Mouse (Mus musculus) left cerebral cortex, adult 2 months (tissue): Measurements from ENCODE around the gene Rnf7. TPM values are rescaled to one million over a fixed set of nuclear protein-coding genes. Genes with fewer than 3 reads are reported as not detected.

Source experiments
- DNase-seq, 2 experiments: peaks; one replicate each; pipeline ENCODE4 v3.0.0; 2021 to 2022; ENCODE audit warnings: low spot score in 2 of 2, mixed read lengths in 1 of 2; ENCODE audit errors: extremely low spot score in 1 of 2
- H3K27ac ChIP-seq: fragments of 200-600 bp; 2 replicates; pipeline ENCODE4 v1.8.1; 2022
- H3K4me3 ChIP-seq: fragments of 200-600 bp; 2 replicates; pipeline ENCODE4 v1.8.1; 2022
- CTCF ChIP-seq: fragments of 200-600 bp; IDR thresholded peaks from 2 replicates; pipeline ENCODE4 v1.8.1; 2022; ENCODE audit warnings: antibody characterized with exemption, mild to moderate bottlenecking, moderate library complexity
- intact Hi-C: fragments of 180-260 bp; cut with DNase I; formaldehyde crosslinking; loops from one replicate; pipeline ENCODE4 v1.15.1; 2025
- total RNA-seq, 2 experiments: library from RNA; stranded (reverse); gene quantifications; 2 replicates each; pipeline ENCODE4 v1.2.3; 2021

Gene Rnf7
- total RNA-seq, 2 experiments from 2014 or later: 59.5 to 67.7 TPM

DNA sequence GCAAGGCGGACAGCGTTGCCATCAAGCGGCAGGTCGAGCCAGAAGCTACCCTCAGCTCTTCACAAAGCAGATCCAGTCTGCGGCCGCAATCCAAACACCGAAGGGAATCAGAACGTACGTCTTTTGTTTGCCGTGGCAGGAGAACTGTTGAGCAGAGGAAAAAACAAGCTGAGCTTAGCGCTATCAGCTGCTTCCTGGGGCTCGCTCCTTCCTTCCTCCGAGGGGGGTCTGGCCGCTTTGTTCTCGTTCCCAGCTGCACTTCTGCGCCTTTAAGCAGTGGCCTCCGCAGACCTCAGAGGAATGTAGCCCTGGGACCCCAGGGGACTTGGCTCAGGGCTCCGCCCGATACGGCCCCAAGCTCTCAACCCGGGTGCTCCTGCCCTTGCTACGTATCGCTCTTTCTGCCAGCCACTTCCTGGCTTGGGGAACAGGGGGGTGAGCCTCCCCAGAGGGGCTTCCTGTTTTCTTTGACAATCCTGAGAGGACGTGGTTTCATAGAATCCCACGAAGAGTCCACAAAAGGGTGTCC, 40.6 kb downstream of the Rnf7 start:
- Histone ChIP-seq H3K27ac (peak overlapping the region; percentile 78), H3K4me3 (peak overlapping the region; percentile 47)
- intact Hi-C loops: loop anchor here (2.0 to 5.0 kb wide), 2 partner anchors 39 to 76 kb away; partner anchors contain the start of gene Atp1b3
- peak in 1 of 2 experiments; percentile 40 for DNase-seq
- TF ChIP-seq CTCF: peak; percentile 3; the same call in 1 of the 2 replicates

DNA sequence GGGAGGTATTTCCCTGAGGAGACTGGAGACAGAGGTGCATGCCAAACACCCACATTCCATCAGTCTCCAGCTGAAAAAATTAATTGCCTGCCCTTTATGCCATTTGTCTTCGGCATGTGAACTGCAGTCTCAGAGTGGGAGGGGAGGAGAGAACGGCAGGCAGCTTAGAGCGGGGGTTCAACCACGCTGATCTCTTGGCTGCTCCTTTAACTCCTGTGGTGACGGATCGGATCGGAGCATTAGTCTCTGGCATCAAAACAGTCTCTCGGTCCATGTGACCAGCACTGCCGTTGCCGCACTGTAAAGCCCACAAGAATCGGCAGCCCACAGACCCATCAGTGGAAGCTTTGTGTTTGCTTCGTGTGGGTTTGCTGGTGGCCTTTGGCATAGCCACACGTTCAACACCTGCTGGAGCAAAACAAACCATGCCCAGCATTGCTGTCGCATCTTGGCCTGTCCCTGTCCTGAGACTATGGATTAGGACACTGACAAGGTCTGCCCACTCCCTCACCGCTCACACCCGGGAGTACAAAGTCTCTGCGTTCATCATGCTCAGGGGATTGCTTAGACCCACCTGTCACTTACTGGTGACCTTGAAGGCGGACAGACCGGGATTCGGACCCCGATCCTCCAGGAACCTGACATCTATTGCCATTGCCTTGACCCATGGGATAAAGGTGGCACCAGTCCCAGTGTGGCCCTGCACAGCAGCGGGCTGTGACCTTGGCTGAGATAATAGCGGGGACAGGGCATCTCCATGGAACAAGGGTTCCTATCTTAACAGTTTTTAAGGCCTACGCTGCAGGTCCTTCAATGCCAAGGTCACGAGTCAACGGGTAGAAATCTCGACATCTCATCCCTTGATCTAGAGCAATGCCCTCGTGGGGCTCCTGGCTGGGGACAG, 41.3 kb downstream of the Rnf7 start:
- peak overlapping the region; percentile 47 for H3K4me3 ChIP-seq
- intact Hi-C loops: loop anchor here (5.0 kb wide), 1 partner anchor 75 kb away; the partner anchor contains the start of gene Atp1b3
- no peak for TF ChIP-seq CTCF
- H3K27ac ChIP-seq: peak overlapping the region; percentile 78
- DNase-seq: no peak

DNA sequence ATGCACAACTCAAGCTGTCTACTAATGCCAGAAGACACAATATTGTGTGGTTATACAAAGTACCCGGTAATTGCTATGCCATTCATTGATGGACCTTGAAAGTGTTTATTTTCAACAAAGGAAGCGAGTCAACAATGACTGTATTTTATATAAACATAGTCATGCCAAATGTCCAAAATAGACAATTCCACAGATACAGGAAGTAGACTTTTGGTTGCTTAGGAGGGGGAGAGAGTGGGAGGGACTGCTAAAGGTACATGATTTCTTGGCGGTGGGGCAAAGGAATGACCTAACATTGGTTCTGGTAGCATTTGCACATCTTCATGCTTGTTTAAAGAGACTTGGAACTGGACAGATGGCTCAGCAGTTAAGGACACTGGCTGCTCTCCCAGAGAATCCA, 45.9 kb downstream of the Rnf7 start:
- no peak for TF ChIP-seq CTCF
- intact Hi-C loops: no loop called here
- no peak overlapping the region for H3K4me3 ChIP-seq
- DNase-seq: no peak
- H3K27ac ChIP-seq: no peak overlapping the region

DNA sequence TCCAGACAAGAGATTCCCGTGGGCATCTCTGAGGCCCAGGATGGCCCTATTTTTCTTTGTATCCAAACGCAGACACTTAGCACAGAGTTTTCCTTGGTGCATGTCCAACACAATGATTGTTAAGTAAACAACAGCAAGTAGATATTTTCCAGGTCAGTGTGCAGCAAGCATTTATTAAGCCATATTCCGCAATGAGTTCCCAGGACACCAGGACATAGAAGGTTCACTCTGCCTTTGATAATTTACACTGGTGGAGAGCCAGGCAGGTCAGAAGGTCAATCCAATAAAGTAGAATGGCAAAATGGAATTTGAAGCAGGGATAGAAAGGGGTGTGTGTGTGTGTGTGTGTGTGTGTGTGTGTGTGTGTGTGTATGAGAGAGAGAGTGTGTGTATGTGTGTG, 47.4 kb downstream of the Rnf7 start:
- no peak for TF ChIP-seq CTCF
- intact Hi-C loops: no loop called here
- no peak for DNase-seq
- H3K4me3 ChIP-seq: no peak overlapping the region
- no peak overlapping the region for H3K27ac ChIP-seq

DNA sequence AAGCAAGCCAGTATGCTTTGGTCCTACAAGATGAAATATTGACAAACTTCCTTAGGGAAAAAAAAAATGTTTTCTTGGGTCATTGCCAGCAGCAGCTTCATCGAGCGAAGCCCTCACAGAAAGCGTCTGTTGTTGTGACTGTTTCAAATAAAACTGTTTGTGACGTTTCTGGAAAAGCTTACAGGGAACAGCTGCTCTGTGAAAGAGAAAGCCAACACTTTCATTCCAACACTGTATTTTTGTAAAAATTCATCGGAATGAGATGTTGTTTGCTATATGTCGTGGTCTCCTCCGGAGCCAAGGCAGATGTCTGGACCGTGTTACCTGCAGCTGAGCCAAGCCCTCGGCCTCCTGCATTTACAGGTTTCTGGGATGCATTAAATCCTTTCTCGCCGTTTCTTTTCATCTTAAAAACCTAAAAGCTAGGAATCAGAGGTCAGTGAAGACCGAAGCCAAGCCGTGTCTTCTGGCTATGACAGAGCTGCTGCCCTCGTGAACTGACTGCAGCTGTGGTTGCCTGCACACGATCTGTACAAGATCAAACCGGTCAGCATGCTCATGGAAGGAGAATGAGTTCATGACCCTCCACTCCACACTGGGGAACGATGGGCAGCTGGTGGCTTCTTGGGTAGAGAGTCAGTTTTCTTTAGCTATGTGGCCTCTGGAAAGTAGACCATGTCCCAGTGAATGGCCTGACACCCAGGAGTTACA, 50.0 kb downstream of the Rnf7 start:
- no peak for DNase-seq
- no peak for TF ChIP-seq CTCF
- Histone ChIP-seq H3K27ac (peak overlapping the region; percentile 5; the same call in 1 of the 2 replicates), H3K4me3 (0 out of 2 replicates have a peak overlapping the region, but pooled peaks have one; percentile 5)
- intact Hi-C loops: no loop called here

DNA sequence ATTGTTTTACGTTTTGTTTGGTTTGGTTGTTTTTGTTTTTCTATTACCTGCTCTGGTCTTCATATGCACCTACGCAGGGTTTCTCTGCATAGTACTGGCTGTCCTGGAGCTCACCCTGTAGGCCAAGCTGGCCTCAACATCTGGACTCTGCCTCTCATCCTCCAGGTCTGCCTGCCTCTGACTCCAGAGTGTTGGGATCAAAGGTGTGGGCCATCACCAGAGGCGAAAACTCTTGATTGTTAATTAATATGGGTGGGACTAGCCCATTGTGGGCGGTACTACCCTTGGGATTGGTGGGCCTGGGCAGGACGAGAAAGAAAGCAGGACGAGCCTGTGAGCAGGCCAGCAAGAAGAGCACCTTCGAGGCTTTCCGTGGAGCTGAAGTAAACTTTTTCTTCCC, 54.4 kb downstream of the Rnf7 start:
- Histone ChIP-seq H3K4me3 (no peak overlapping the region), H3K27ac (no peak overlapping the region)
- intact Hi-C loops: no loop called here
- no peak for DNase-seq
- no peak for TF ChIP-seq CTCF

Other genes starting within 250 kb of the Rnf7 start
- gene Atp1b3, start 114.2 kb downstream of the Rnf7 start, total RNA-seq: 10 to 100 TPM; 81.7 to 89.0 TPM
- gene Gm28729, start 46.6 kb upstream of the Rnf7 start, total RNA-seq: not detected
- gene Rasa2, start 152.9 kb upstream of the Rnf7 start, total RNA-seq: 10 to 100 TPM; 40.5 to 43.9 TPM